Mouse (Mus musculus) intestine, embryonic 16.5 days (tissue): ENCODE results near the gene Poc1b. TPM values are rescaled to one million over a fixed set of nuclear protein-coding genes. Genes with fewer than 3 reads are reported as not detected.
A peak's percentile ranks its signal among the peaks of the same experiment; 100 is the strongest.

Experiments
- ATAC-seq: fragments of 200-750 bp; cut with Nextera tagmentation; 2 replicates; pipeline ENCODE4 v1.8.0; 2017; ENCODE audit warnings: moderate TSS enrichment, moderate library complexity
- H3K27ac ChIP-seq: fragments of 300-500 bp; sonication (generic); 2 replicates; pipeline ENCODE4 v1.5.1; 2014; ENCODE audit warnings: mild to moderate bottlenecking, low read length
- H3K27me3 ChIP-seq: fragments of 300-500 bp; sonication (generic); replicated peaks from 2 replicates; pipeline ENCODE4 v1.6.1; 2014; ENCODE audit warnings: low read length, control low read depth, mixed read lengths; ENCODE audit not compliant: control insufficient read depth, insufficient read depth
- H3K36me3 ChIP-seq: fragments of 300-500 bp; sonication (generic); 2 replicates; pipeline ENCODE4 v1.6.1; 2014; ENCODE audit warnings: low read length, control low read depth; ENCODE audit not compliant: control insufficient read depth, insufficient read depth
- H3K4me1 ChIP-seq: fragments of 300-500 bp; sonication (generic); 2 replicates; pipeline ENCODE4 v1.6.1; 2014; ENCODE audit warnings: low read length, control low read depth, mixed read lengths; ENCODE audit not compliant: control insufficient read depth, insufficient read depth
- H3K4me2 ChIP-seq: fragments of 300-500 bp; sonication (generic); 2 replicates; pipeline ENCODE4 v1.6.1; 2014; ENCODE audit warnings: low read depth, low read length, control low read depth
- H3K4me3 ChIP-seq: fragments of 300-500 bp; sonication (generic); 2 replicates; pipeline ENCODE4 v1.5.1; 2014; ENCODE audit warnings: mild to moderate bottlenecking, low read length
- H3K9ac ChIP-seq: fragments of 300-500 bp; sonication (generic); 2 replicates; pipeline ENCODE4 v1.6.1; 2014; ENCODE audit warnings: low read depth, low read length
- H3K9me3 ChIP-seq: fragments of 300-500 bp; sonication (generic); 2 replicates; pipeline ENCODE4 v1.6.1; 2016; ENCODE audit warnings: low read length, control low read depth; ENCODE audit not compliant: control insufficient read depth
- WGBS: fragments of 180-500 bp; shearing (Covaris S2); extraction: QIAGEN DNeasy Blood & Tissue Kit; methylation state at CpG from one replicate; pipeline ENCODE4 v1.1.7; 2014; 5-methylcytosine and 5-hydroxymethylcytosine counted together
- polyA plus RNA-seq: library from polyadenylated mRNA; unstranded; fragments of >200 nt; fragmentation: Nextera tagmentation; extraction: Ambion mirVana; gene quantifications from 2 replicates; pipeline ENCODE4 v1.2.1, GENCODE M21; 2015

Poc1b gene
- 20.1 and 20.5 TPM in 2 replicates for polyA plus RNA-seq

GRCm38 (mm10) chr10:99106703-99107631 is at the start of gene Poc1b:
Poc1b (plus strand) TSS chr10:99107036.
- Histone ChIP-seq H3K4me1 (peaks cover 4% of the 10 kb centered on the region), H3K9me3 (peaks cover 3% of the 10 kb centered on the region; the same call in 1 of the 2 replicates), H3K4me2 (peak within 1 kb of the TSS; percentile 96), H3K27ac (peak within 1 kb of the TSS; percentile 87), H3K27me3 (no peaks in the 10 kb centered on the region), H3K9ac (peak within 1 kb of the TSS; percentile 93), H3K36me3 (peaks cover 15% of the 10 kb centered on the region), H3K4me3 (peak within 1 kb of the TSS; percentile 95)
- WGBS, result under 1% methylated on average over 104 of the region's 106 CpGs
- ATAC-seq, result peak; percentile 93

DNA sequence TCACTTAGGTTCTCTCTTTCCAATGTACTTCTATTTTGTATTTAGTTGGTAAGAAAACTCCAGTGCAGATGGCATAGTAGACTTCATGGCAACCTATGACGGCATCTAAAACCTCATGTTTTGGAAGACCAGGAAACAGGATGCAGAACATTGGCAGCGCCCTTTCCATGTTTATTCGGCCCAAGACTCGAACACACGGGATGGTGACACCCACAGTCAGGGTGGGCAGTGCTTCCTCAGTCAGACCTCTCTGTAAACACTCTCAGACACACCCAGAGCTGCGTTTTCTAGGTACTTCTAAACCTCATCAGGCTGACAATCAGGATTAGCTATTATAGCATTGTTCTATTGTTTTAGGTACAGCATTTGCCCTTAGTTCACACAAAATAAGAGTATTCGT is 46.2 kb upstream of the Poc1b start:
- no peak for ATAC-seq
- WGBS, result 87% methylated on average over 7 of the region's 7 CpGs
- no peaks in the 10 kb centered on the region for H3K9me3 ChIP-seq
- H3K27me3 ChIP-seq, result no peaks in the 10 kb centered on the region
- no peak overlapping the region for H3K27ac ChIP-seq
- no peaks in the 10 kb centered on the region for H3K36me3 ChIP-seq
- H3K4me1 ChIP-seq, result no peaks in the 10 kb centered on the region
- no peak overlapping the region for H3K9ac ChIP-seq
- H3K4me3 ChIP-seq, result no peak overlapping the region
- no peak overlapping the region for H3K4me2 ChIP-seq

DNA sequence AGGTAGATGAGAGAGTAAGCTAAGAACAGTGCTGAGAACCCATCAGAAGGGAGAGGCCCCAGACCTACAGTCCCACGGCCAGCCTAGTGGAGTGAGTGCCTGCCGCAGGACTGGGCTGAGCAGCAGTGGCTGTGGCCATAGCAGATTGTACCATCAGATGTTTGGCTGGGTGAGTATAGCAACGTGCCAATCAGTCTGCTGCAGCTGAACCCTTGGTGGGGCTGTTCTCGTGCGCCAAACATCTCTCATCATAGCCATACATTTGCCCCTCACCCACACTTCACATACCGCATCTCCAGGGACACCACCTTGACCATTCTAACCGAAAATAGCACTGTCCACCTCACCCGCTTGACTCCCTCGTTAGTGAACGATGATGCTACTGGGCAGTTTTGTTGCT is 45.4 kb upstream of the Poc1b start:
- no peaks in the 10 kb centered on the region for H3K4me1 ChIP-seq

DNA sequence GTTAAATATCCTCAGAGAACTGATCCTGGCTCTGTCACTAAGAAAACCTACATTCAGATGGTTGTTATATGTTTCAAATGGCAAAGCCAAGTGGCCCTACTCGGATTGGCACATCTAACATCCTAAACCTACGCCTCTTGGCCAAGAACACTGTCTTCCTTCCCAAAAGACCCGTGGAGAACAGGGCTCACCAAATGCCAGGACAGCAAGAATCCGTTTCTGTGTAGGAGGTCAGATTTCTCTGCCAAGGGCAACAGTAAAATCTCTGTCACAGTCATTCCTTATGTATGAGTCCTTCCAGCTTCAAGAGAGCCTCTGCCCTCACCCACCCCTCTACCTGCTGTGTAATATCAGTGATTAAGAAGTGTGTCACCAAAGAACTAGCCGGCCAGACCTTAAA is 44.3 kb upstream of the Poc1b start:
- no peak for ATAC-seq
- H3K4me1 ChIP-seq, result no peaks in the 10 kb centered on the region
- no peak overlapping the region for H3K27ac ChIP-seq
- no peak overlapping the region for H3K4me2 ChIP-seq
- H3K9ac ChIP-seq, result no peak overlapping the region
- 80% methylated on average over 5 of the region's 5 CpGs for WGBS
- no peak overlapping the region for H3K4me3 ChIP-seq
- H3K9me3 ChIP-seq, result no peaks in the 10 kb centered on the region
- H3K27me3 ChIP-seq, result no peaks in the 10 kb centered on the region
- no peaks in the 10 kb centered on the region for H3K36me3 ChIP-seq

More for the DNA sequence above, 45.4 kb upstream of the Poc1b start:
- H3K4me2 ChIP-seq, result no peak overlapping the region
- no peaks in the 10 kb centered on the region for H3K36me3 ChIP-seq
- no peaks in the 10 kb centered on the region for H3K9me3 ChIP-seq
- no peak for ATAC-seq
- no peak overlapping the region for H3K27ac ChIP-seq
- H3K9ac ChIP-seq, result no peak overlapping the region
- no peaks in the 10 kb centered on the region for H3K27me3 ChIP-seq
- no peak overlapping the region for H3K4me3 ChIP-seq
- 89% methylated on average over 10 of the region's 10 CpGs for WGBS

DNA sequence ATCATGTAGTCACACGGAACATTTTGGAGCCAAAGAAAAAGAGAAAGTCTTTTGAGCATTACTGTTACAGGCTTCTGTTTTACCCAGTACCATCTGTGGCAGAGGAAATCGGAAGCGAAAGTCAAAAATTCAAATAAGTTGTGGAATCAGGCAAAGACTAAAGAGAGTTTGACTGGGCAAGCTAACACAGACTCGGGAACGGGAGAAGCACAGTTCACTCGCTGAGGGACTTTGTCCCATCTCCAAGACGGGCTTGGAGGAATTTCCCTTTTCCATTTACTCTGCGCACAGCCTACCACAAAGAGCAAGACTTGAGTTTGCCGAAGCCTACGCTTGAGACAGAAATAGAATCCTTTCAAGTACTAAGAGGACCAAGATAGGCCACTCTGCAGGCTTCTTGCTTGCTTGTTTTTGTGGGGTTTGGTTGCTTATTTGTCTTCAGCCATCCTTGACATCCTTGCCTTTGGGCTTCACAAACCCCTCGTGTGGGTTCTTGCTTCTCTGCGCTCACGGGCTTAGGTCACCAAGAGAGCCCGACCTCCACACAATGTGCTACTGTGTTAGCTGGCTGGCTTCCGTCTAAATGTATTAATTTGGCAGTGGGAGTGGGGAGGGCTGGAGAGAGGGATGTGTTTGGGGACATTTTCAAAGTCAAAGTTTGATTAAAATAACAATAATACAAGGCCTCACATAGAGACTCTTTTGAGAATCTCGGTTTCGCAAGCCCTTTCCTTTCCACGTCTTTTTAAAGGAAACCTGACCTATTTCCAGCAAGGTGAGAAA is 30.5 kb upstream of the Poc1b start:
- WGBS, result 85% methylated on average over 18 of the region's 18 CpGs
- H3K4me3 ChIP-seq, result no peak overlapping the region
- no peaks in the 10 kb centered on the region for H3K36me3 ChIP-seq
- no peak for ATAC-seq
- no peaks in the 10 kb centered on the region for H3K9me3 ChIP-seq
- no peaks in the 10 kb centered on the region for H3K27me3 ChIP-seq
- H3K27ac ChIP-seq, result no peak overlapping the region
- no peaks in the 10 kb centered on the region for H3K4me1 ChIP-seq
- no peak overlapping the region for H3K4me2 ChIP-seq
- H3K9ac ChIP-seq, result no peak overlapping the region

DNA sequence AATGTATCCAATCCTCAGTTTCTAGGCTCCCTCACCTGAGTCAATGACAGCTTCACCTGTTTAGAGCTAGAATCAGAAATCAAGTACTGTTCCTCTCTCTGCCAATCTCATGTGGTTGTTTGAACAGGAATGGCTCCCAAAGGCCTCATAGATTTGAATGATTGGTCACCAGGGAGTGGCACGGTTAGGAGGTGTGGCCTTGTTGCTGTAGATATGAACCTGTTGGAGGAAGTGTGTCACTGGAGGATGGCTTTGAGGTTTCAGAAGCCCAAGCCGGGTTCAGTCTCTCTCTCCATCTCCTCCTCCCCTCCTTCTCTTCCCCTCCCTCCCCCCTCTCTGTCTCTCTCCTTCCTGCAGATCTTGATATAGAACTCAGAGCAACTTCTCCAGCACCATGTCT is 28.2 kb upstream of the Poc1b start:
- WGBS, result 76% methylated on average over 2 of the region's 2 CpGs
- Histone ChIP-seq H3K27ac (no peak overlapping the region), H3K9me3 (no peaks in the 10 kb centered on the region), H3K4me1 (no peaks in the 10 kb centered on the region), H3K36me3 (no peaks in the 10 kb centered on the region), H3K4me3 (no peak overlapping the region), H3K27me3 (no peaks in the 10 kb centered on the region), H3K9ac (no peak overlapping the region), H3K4me2 (no peak overlapping the region)
- no peak for ATAC-seq

- Histone ChIP-seq H3K27me3 (no peaks in the 10 kb centered on the region), H3K4me2 (no peak overlapping the region), H3K27ac (no peak overlapping the region), H3K4me3 (no peak overlapping the region), H3K36me3 (no peaks in the 10 kb centered on the region), H3K4me1 (no peaks in the 10 kb centered on the region), H3K9me3 (no peaks in the 10 kb centered on the region), H3K9ac (no peak overlapping the region)
- no peak for ATAC-seq
- 86% methylated on average over 10 of the region's 10 CpGs for WGBS
These were observed 25.3 kb upstream of the Poc1b start for GRCm38 (mm10) chr10:99081569-99081990.

DNA sequence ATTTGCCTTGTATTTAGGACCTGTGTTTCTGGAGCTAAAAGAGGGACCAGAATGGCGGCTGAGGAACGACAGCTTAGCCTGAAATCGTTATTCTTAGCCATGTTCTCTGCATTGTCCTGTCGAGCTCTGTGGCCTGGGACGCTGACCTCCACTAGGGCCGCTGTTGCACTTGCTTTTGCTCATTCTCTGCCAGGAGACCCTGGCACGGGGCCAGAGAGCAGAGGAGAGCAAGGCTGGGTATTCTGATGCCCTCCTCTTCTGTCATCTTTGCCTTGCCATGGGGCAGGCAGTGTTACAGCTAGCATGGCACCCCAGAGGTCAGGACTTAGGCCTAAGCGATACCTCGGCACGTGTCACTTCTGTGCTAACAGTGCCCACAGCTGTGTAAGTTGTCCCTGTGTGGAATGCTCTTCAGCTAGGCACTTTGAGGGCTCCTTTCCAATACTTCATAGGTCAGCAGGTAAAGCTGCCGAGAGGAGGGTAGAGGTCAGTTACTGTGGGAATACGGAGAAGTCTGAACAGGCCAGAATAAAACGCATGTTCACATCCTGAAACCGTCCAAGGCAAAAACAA is 23.3 kb upstream of the Poc1b start:
- Histone ChIP-seq H3K9me3 (no peaks in the 10 kb centered on the region), H3K27me3 (no peaks in the 10 kb centered on the region), H3K4me1 (no peaks in the 10 kb centered on the region), H3K4me2 (no peak overlapping the region), H3K27ac (no peak overlapping the region), H3K36me3 (no peaks in the 10 kb centered on the region), H3K4me3 (no peak overlapping the region), H3K9ac (no peak overlapping the region)
- no peak for ATAC-seq
- 90% methylated on average over 14 of the region's 14 CpGs for WGBS
